Mouse (Mus musculus) myocyte (in vitro differentiated cells): ENCODE results near the gene Pigk. TPM values are rescaled to one million over a fixed set of nuclear protein-coding genes. Genes with fewer than 3 reads are reported as not detected.
A peak's percentile ranks its signal among the peaks of the same experiment; 100 is the strongest.

ENCODE experiments used
- H3K27me3 ChIP-seq: one replicate; pipeline ENCODE4 v1.6.1; 2011; ENCODE audit not compliant: control insufficient read depth, insufficient read depth, insufficient read length
- H3K36me3 ChIP-seq: one replicate; pipeline ENCODE4 v1.6.1; 2011; ENCODE audit not compliant: control insufficient read depth, insufficient read depth
- H3K4me2 ChIP-seq: one replicate; pipeline ENCODE4 v1.6.1; 2011; ENCODE audit warnings: low read depth, control low read depth
- H3K4me3 ChIP-seq: one replicate; pipeline ENCODE4 v1.5.1; 2011; ENCODE audit warnings: mild to moderate bottlenecking, control low read depth, moderate library complexity
- H3K79me2 ChIP-seq: one replicate; pipeline ENCODE4 v1.6.1; 2011; ENCODE audit not compliant: control insufficient read depth, insufficient read depth
- H3ac ChIP-seq: one replicate; pipeline ENCODE4 v1.6.1; 2011; ENCODE audit not compliant: control insufficient read depth, insufficient read length
- CEBPB ChIP-seq: IDR thresholded peaks from 2 replicates; pipeline ENCODE4 v1.6.1; 2011; ENCODE audit warnings: mild to moderate bottlenecking, moderate library complexity; ENCODE audit not compliant: poor library complexity, insufficient read depth, severe bottlenecking
- E2F4 ChIP-seq: IDR thresholded peaks from one replicate; pipeline ENCODE4 v1.6.1; 2011; ENCODE audit warnings: mild to moderate bottlenecking, control low read depth, moderate library complexity; ENCODE audit not compliant: insufficient read depth
- MAX ChIP-seq: IDR thresholded peaks from one replicate; pipeline ENCODE4 v1.6.1; 2011; ENCODE audit warnings: low read depth, mild to moderate bottlenecking, control low read depth
- MYOD1 ChIP-seq, 3 experiments: IDR thresholded peaks; one replicate each; pipeline ENCODE4 v1.6.1; 2011; ENCODE audit warnings: control low read depth in 2 of 3, low read depth in 2 of 3, mild to moderate bottlenecking in 2 of 3, moderate library complexity in 1 of 3; ENCODE audit not compliant: insufficient read length in 2 of 3, control insufficient read depth in 1 of 3
- MYOG ChIP-seq, 3 experiments: IDR thresholded peaks; one replicate each; pipeline ENCODE4 v1.6.1; 2011; ENCODE audit warnings: control low read depth in 2 of 3, low read depth in 2 of 3, mild to moderate bottlenecking in 2 of 3; ENCODE audit not compliant: insufficient read length in 2 of 3, control insufficient read depth in 1 of 3, insufficient read depth in 1 of 3
- POLR2A ChIP-seq: IDR thresholded peaks from one replicate; pipeline ENCODE4 v1.6.1; 2011; ENCODE audit warnings: low read depth, mild to moderate bottlenecking, control low read depth, moderate library complexity; ENCODE audit not compliant: insufficient read length
- POLR2AphosphoS2 ChIP-seq: IDR thresholded peaks from one replicate; pipeline ENCODE4 v1.6.1; 2011; ENCODE audit warnings: low read depth, control low read depth; ENCODE audit not compliant: insufficient read length
- REST ChIP-seq: IDR thresholded peaks from one replicate; pipeline ENCODE4 v1.6.1; 2011; ENCODE audit warnings: mild to moderate bottlenecking, control low read depth, moderate library complexity; ENCODE audit not compliant: insufficient read depth, insufficient read length
- SRF ChIP-seq: IDR thresholded peaks from one replicate; pipeline ENCODE4 v1.6.1; 2011; ENCODE audit warnings: low read depth; ENCODE audit not compliant: control insufficient read depth, insufficient read length
- TCF12 ChIP-seq: IDR thresholded peaks from one replicate; pipeline ENCODE4 v1.6.1; 2011; ENCODE audit warnings: mild to moderate bottlenecking, control low read depth; ENCODE audit not compliant: poor library complexity, insufficient read depth, severe bottlenecking
- TCF3 ChIP-seq: IDR thresholded peaks from one replicate; pipeline ENCODE4 v1.6.1; 2011; ENCODE audit warnings: low read depth, control low read depth; ENCODE audit not compliant: insufficient read length
- USF1 ChIP-seq: IDR thresholded peaks from one replicate; pipeline ENCODE4 v1.6.1; 2011; ENCODE audit warnings: low read depth, mild to moderate bottlenecking, control low read depth, moderate library complexity
- polyA plus RNA-seq: library from polyadenylated mRNA; unstranded; fragments of >200 nt; fragmentation: generic; extraction: Trizol; gene quantifications from one replicate; pipeline ENCODE4 v1.2.1, GENCODE M21; 2012; ENCODE audit warnings: missing spikeins

Pigk gene
- polyA plus RNA-seq, 1 experiment: 20.7 TPM

DNA sequence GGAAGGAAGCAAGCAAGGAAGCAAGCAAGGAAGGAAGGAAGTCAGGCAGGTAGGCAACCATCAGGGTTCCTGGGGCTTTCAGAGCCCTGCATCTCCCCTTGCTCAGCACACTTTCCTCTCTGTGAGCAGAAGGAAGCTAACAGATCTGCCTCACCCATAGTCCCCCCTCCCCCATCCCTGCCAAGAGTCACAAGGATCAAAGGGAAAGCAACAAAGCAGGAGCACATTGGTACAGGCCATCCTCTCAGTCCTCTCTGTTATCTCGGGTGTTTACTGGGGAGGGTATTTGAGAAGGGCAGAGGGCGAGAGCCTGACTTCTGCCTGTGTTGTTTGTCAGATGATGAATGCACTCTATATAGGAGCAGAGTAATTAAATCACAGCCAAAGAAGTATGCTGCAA, 83.5 kb downstream of the Pigk start:
- H3K4me2 ChIP-seq: no peak overlapping the region
- no peaks in the 10 kb centered on the region for H3K27me3 ChIP-seq
- no peaks in the 10 kb centered on the region for H3K79me2 ChIP-seq
- H3ac ChIP-seq: no peak overlapping the region
- H3K4me3 ChIP-seq: no peak overlapping the region
- H3K36me3 ChIP-seq: no peaks in the 10 kb centered on the region
- TF ChIP-seq SRF: no peak
- no peak for TF ChIP-seq REST
- TF ChIP-seq USF1: no peak
- TF ChIP-seq POLR2AphosphoS2: no peak
- TF ChIP-seq MYOG (IDR thresholded peaks at IDR 0.05; ENCODE audit: control insufficient read depth in 1 of 3, insufficient read depth in 1 of 3, insufficient read length in 2 of 3, low read depth in 2 of 3): no peak
- TF ChIP-seq POLR2A: no peak
- TF ChIP-seq CEBPB: no peak
- TF ChIP-seq TCF12: no peak
- no peak for TF ChIP-seq MYOD1 (IDR thresholded peaks at IDR 0.05; ENCODE audit: control insufficient read depth in 1 of 3, insufficient read length in 2 of 3, low read depth in 2 of 3)
- TF ChIP-seq E2F4: no peak
- no peak for TF ChIP-seq MAX
- TF ChIP-seq TCF3: no peak

GRCm38 (mm10) chr3:152799738-152800431, 86.0 kb downstream of the Pigk start:
- no peaks in the 10 kb centered on the region for H3K79me2 ChIP-seq
- H3K36me3 ChIP-seq: no peaks in the 10 kb centered on the region
- TF ChIP-seq CEBPB (no peak), TCF3 (no peak), REST (no peak), POLR2A (no peak), SRF (no peak), TCF12 (no peak), MAX (no peak), E2F4 (no peak), USF1 (no peak), POLR2AphosphoS2 (no peak), MYOG (IDR thresholded peaks at IDR 0.05; ENCODE audit: control insufficient read depth in 1 of 3, insufficient read depth in 1 of 3, insufficient read length in 2 of 3, low read depth in 2 of 3) (no peak), MYOD1 (IDR thresholded peaks at IDR 0.05; ENCODE audit: control insufficient read depth in 1 of 3, insufficient read length in 2 of 3, low read depth in 2 of 3) (no peak)
- no peaks in the 10 kb centered on the region for H3K27me3 ChIP-seq
- H3K4me3 ChIP-seq: no peak overlapping the region
- H3ac ChIP-seq: no peak overlapping the region
- H3K4me2 ChIP-seq: no peak overlapping the region

DNA sequence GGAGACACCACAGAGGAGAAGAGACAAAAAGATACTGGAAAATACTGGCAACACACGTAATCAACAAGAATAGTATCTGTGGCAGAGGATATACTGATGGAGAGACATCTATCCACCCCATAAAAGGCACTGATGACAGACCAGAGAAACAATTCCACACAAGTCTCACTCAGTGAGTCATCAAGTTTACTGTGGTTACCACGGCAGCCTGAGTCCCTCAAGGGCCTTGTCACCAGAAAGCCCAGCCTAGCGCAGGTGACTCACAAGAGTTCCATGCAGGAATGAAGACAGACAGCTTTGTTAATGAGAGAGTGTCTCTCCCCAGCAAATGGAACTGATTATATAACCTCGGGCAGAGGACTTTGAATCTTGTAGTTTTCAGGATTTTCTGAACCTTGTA, 100.0 kb downstream of the Pigk start:
- Histone ChIP-seq H3K36me3 (no peaks in the 10 kb centered on the region), H3K4me3 (no peak overlapping the region), H3K27me3 (no peaks in the 10 kb centered on the region), H3K79me2 (no peaks in the 10 kb centered on the region), H3ac (no peak overlapping the region), H3K4me2 (peak overlapping the region; percentile 28)
- TF ChIP-seq CEBPB: peak; percentile 57; the same call in 1 of the 2 replicates
- no peak for TF ChIP-seq TCF3
- peak; percentile 83 for TF ChIP-seq SRF
- TF ChIP-seq MYOD1 (IDR thresholded peaks at IDR 0.05; ENCODE audit: control insufficient read depth in 1 of 3, insufficient read length in 2 of 3, low read depth in 2 of 3): peak in 1 of 3 experiments; percentile 34

- Histone ChIP-seq H3K27me3 (no peaks in the 10 kb centered on the region), H3ac (no peak overlapping the region), H3K4me2 (no peak overlapping the region), H3K79me2 (no peaks in the 10 kb centered on the region), H3K4me3 (no peak overlapping the region), H3K36me3 (no peaks in the 10 kb centered on the region)
- TF ChIP-seq E2F4: no peak
- TF ChIP-seq POLR2A: no peak
- TF ChIP-seq REST: no peak
- TF ChIP-seq MYOD1 (IDR thresholded peaks at IDR 0.05; ENCODE audit: control insufficient read depth in 1 of 3, insufficient read length in 2 of 3, low read depth in 2 of 3): no peak
- no peak for TF ChIP-seq CEBPB
- no peak for TF ChIP-seq MYOG (IDR thresholded peaks at IDR 0.05; ENCODE audit: control insufficient read depth in 1 of 3, insufficient read depth in 1 of 3, insufficient read length in 2 of 3, low read depth in 2 of 3)
- no peak for TF ChIP-seq TCF3
- no peak for TF ChIP-seq USF1
- no peak for TF ChIP-seq POLR2AphosphoS2
- TF ChIP-seq TCF12: no peak
- no peak for TF ChIP-seq MAX
- no peak for TF ChIP-seq SRF
Observed at GRCm38 (mm10) chr3:152815110-152815509, 101.2 kb downstream of the Pigk start.

GRCm38 (mm10) chr3:152820406-152820805, 106.5 kb downstream of the Pigk start:
- Histone ChIP-seq H3K36me3 (no peaks in the 10 kb centered on the region), H3K79me2 (no peaks in the 10 kb centered on the region), H3K4me2 (no peak overlapping the region), H3K27me3 (no peaks in the 10 kb centered on the region), H3ac (no peak overlapping the region), H3K4me3 (no peak overlapping the region)
- no peak for TF ChIP-seq MAX
- no peak for TF ChIP-seq CEBPB
